Mouse (Mus musculus): ENCODE results near the gene Fam19a4.

DNA sequence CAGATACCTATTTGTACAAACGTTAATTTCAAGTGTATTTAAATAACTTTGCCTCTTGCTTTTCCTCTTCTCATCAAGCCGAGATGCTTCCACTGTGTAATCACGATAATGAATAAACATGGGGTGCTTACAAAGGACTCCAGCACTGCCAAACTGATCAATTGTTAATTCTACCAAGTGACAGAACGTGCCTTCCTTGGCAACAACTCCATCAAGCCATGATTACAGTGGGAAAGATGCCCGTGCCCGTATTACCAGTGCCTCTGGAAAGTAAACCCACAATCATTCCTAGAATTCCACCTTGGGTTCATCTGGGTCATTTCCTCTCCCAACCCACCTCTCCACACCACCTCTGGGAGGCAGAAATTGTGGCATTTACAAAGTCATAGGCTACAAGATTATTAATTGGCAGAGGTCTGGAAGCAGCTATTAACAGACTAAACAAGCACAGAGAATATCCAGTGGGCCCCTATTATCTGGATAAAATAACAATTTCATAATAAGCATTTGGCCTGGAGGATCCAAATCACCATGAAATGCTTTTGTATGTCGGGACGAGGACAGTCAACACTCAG, 7.9 kb downstream of the Fam19a4 start:
- TF ChIP-seq MAFK (IDR thresholded peaks at IDR 0.05; ENCODE audit: insufficient read depth, low read depth, low read length) (no peak), ZNF384 (IDR thresholded peaks at IDR 0.05; ENCODE audit: low read depth, low read length) (no peak)

All from ES-E14 (cell line).